Mouse (Mus musculus) frontal cortex, adult (tissue): ENCODE results near the gene Gm14440.
"Not testable (repeated sequence)": the region's sequence is repeated elsewhere in the genome, so short reads cannot be mapped to it uniquely, and the experiment has no call there.

ENCODE experiments used
- ATAC-seq: cut with Nextera tagmentation; 2 replicates; pipeline ENCODE4 v1.9.2; 2017; ENCODE audit warnings: mild to moderate bottlenecking, moderate library complexity, mixed read lengths; ENCODE audit not compliant: low TSS enrichment

Gene Gm14440

DNA sequence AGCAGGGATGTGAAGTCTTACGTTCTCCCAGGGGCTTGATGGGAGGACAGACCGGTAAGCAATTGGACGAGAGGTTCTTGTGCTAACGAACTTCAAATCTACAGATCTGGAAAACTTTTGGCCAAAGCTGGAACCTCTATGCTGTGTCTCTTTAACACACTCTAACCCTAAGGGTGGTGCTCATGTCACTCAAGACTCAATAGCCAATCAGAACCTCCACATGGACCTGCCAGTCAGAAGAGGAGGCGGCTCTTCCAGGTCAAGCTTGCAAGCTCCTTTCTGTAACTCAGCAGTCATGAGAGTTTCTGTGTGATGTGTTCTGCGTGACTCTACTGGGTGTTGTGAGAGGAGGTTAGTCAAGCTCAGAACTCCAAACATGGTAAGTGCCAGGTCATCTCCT lies at the start of gene Gm14440:
TSS of gene Gm14440 (plus strand) at position 301 of the 400 bp plus-strand sequence.
- not testable (repeated sequence) for ATAC-seq
